Mouse (Mus musculus): ENCODE measurements at regions not wholly inside any gene's neighbourhood (a gene's known extent, or its start where the extent isn't known, plus 50 kb on each side); places are given as distances from the start of the nearest gene placed in this dataset.

GRCm38 (mm10) chr3:117120086-117121055 lies 151.6 kb upstream of the Palmd start:
- no peak for TF ChIP-seq POLR2A (IDR thresholded peaks at IDR 0.05; ENCODE audit: control insufficient read depth in 1 of 2, insufficient read depth in 1 of 2, low read depth in 1 of 2, low read length in 2 of 2, poor library complexity in 1 of 2)
- no peak for TF ChIP-seq EP300 (IDR thresholded peaks at IDR 0.05; ENCODE audit: low read depth in 1 of 2, low read length in 2 of 2)
- TF ChIP-seq USF1 (IDR thresholded peaks at IDR 0.05; ENCODE audit: low read depth, low read length): no peak
- TF ChIP-seq CTCF (IDR thresholded peaks at IDR 0.05 in 2 of 3, conservative IDR thresholded peaks at IDR 0.05 in 1 of 3; ENCODE audit: control insufficient read depth in 1 of 3, insufficient read depth in 1 of 3, low read depth in 2 of 3, low read length in 3 of 3, poor library complexity in 1 of 3, severe bottlenecking in 1 of 3): peak; percentile 23 to 59 (median 26); a peak in 3 of 6 replicates

All from MEL (cell line).